Mouse (Mus musculus) lung, postnatal 36 days (tissue): ENCODE measurements at regions not wholly inside any gene's neighbourhood (a gene's known extent, or its start where the extent isn't known, plus 50 kb on each side); places are given as distances from the start of the nearest gene placed in this dataset.
A peak's percentile ranks its signal among the peaks of the same experiment; 100 is the strongest.

Experiments used
- DNase-seq: peaks from one replicate; pipeline ENCODE4 v3.0.0; 2022; ENCODE audit warnings: mixed read lengths

- peak; percentile 84 for DNase-seq
Observed at GRCm38 (mm10) chr3:115766153-115766552, 51.3 kb upstream of the S1pr1 start.

- DNase-seq = peak; percentile 54
Observed at GRCm38 (mm10) chr3:115768290-115768689, 53.4 kb upstream of the S1pr1 start.

GRCm38 (mm10) chr3:115768761-115769530 is 54.1 kb upstream of the S1pr1 start:
- DNase-seq = peak; percentile 93

- no peak for DNase-seq
Observed at GRCm38 (mm10) chr3:115772676-115773075, 57.8 kb upstream of the S1pr1 start.

GRCm38 (mm10) chr3:115774321-115774720 is 59.4 kb upstream of the S1pr1 start:
- DNase-seq = no peak

GRCm38 (mm10) chr3:115774723-115775122 is 59.9 kb upstream of the S1pr1 start:
- DNase-seq = no peak

- no peak for DNase-seq
Observed at GRCm38 (mm10) chr3:115779144-115779890, 64.4 kb upstream of the S1pr1 start.

- DNase-seq = no peak
Observed at GRCm38 (mm10) chr3:115779906-115780305, 65.0 kb upstream of the S1pr1 start.

GRCm38 (mm10) chr3:115782726-115783125 is 67.9 kb upstream of the S1pr1 start:
- no peak for DNase-seq

- no peak for DNase-seq
Observed at GRCm38 (mm10) chr3:115787360-115787759, 72.5 kb upstream of the S1pr1 start.

- DNase-seq = peak; percentile 19
Observed at GRCm38 (mm10) chr3:115788525-115788924, 73.7 kb upstream of the S1pr1 start.

- peak; percentile 67 for DNase-seq
Observed at GRCm38 (mm10) chr3:115789063-115789462, 74.2 kb upstream of the S1pr1 start.

- no peak for DNase-seq
Observed at GRCm38 (mm10) chr3:115792606-115793005, 77.7 kb upstream of the S1pr1 start.

GRCm38 (mm10) chr3:115793344-115794059 is 78.6 kb upstream of the S1pr1 start:
- peak; percentile 86 for DNase-seq

GRCm38 (mm10) chr3:115799326-115799725 is 84.5 kb upstream of the S1pr1 start:
- no peak for DNase-seq

GRCm38 (mm10) chr3:115799981-115800380 is 85.1 kb upstream of the S1pr1 start:
- no peak for DNase-seq

GRCm38 (mm10) chr3:115800873-115801272 is 86.0 kb upstream of the S1pr1 start:
- peak; percentile 21 for DNase-seq

GRCm38 (mm10) chr3:115801581-115802200 is 85.9 kb upstream of the Dph5 start:
- peak; percentile 44 for DNase-seq

- no peak for DNase-seq
Observed at GRCm38 (mm10) chr3:115804616-115805015, 83.0 kb upstream of the Dph5 start.

GRCm38 (mm10) chr3:115807032-115807431 is 80.6 kb upstream of the Dph5 start:
- no peak for DNase-seq

- peak; percentile 62 for DNase-seq
Observed at GRCm38 (mm10) chr3:115815168-115815567, 72.5 kb upstream of the Dph5 start.

- DNase-seq = peak; percentile 78
Observed at GRCm38 (mm10) chr3:115815571-115816156, 72.0 kb upstream of the Dph5 start.
